Mouse (Mus musculus): ENCODE measurements at regions not wholly inside any gene's neighbourhood (a gene's known extent, or its start where the extent isn't known, plus 50 kb on each side); places are given as distances from the start of the nearest gene placed in this dataset.
A peak's percentile ranks its signal among the peaks of the same experiment; 100 is the strongest.

DNA sequence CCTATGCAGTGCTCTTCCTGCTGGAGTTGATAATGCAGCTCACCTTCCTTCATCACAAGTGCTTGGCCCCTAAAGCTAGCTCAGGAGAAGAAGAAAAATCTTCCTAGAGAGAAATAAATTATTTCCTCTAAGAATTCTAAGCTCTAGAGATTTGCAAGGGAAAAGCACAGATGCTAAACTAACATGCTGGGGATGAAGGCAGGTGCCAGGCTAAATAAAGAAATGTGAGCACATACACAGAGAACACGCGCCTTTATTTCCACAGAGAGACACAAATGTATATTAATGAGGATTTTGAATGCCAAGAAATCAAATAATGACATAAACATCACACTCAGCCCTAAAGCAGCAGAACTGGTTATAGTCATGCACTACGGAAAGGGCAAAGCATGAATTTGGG lies 229.5 kb upstream of the Mamld1 start:
- no peak for DNase-seq

GRCm38 (mm10) chrX:70817771-70818170 lies 232.3 kb upstream of the Mamld1 start:
- DNase-seq: no peak
- intact Hi-C loops (cut with DNase I): no loop called here

More for the DNA sequence above, 229.5 kb upstream of the Mamld1 start:
- intact Hi-C loops (cut with DNase I): no loop called here

- intact Hi-C loops (cut with DNase I): no loop called here
- peak; percentile 35 for DNase-seq
Measured at GRCm38 (mm10) chrX:70816662-70817061, 233.4 kb upstream of the Mamld1 start.

GRCm38 (mm10) chrX:70791796-70792195 lies 258.3 kb upstream of the Mamld1 start:
- peak; percentile 4 for DNase-seq

DNA sequence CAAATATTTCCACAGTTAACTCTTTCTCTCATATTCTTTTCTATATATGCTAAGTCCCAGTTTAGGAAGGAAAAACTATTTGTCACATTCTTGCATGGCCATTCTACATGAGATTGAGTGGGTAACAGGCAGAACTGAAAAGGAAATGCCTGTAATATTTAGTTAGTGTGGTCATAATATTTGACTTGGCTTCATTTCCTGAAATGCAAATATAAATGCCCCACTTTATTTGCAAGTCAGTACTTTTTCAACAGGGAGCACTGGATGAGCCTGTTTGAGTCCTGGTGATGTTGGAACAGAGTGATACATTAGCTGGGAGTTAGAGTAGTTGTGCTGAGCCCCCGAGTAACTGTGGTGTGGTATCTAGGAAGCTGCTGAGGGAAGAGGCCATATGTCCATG lies 285.9 kb upstream of the Tmem185a start:
- intact Hi-C loops (cut with DNase I): loop anchor here (10.0 kb wide), 1 partner anchor 128 kb away; no protein-coding TSS in a partner anchor
- DNase-seq: no peak

More at GRCm38 (mm10) chrX:70791796-70792195, 258.3 kb upstream of the Mamld1 start:
- intact Hi-C loops (cut with DNase I): no loop called here

DNA sequence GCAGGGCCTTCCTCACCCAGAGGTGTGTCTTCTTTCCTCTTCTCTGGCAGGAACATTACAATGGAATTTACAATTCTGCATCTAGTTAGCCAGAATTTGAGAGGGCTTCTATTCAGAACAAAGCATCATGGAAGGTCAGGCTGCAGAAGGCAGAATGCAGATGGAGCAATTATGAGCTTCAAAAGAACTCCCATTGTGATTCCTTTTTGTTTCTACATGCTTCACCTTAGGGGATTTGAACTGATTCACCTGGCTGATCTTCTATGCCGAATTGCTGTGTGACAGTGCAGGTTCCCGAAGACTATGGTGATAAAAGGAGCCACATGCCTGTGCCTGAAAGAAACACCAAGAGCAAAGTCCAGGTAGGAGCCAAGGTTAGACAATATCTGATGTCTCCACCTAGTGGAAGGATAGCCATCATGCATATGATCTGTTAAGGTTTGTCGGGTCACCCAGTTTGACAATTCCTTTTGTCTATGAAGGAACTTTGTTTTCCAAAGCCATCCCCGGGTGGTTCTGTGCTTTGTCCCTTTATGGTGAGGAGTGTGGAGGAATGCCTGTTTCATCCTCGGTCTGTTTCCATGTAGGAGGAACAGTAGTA lies 236.1 kb upstream of the Tmem185a start:
- DNase-seq: no peak
- intact Hi-C loops (cut with DNase I): no loop called here

DNA sequence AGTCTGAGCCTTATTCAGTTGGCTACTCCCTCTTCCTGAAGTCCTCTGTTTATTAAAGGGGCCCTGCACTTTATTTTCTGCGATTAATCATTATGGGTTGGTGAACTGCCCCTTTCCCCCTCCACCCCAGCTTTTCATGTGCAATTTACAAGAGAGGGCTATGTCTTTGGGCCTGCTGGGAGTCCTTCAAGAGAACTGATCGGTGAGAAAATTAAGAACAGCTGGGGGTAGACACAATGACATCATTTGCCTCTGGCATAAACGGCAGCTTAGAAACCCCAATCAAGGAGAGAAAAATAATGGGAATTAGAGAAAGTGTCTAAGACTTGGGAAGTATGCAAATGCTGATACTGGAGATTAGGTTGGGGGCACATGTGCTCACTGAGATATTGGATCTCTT lies 205.2 kb upstream of the Tmem185a start:
- no peak for DNase-seq
- intact Hi-C loops (cut with DNase I): no loop called here

GRCm38 (mm10) chrX:70667092-70667491 lies 190.1 kb upstream of the Tmem185a start:
- DNase-seq: no peak
- intact Hi-C loops (cut with DNase I): no loop called here

Measured in left cerebral cortex, postnatal 4 days (tissue).